Mouse (Mus musculus) CH12.LX (cell line): ENCODE measurements at regions not wholly inside any gene's neighbourhood (a gene's known extent, or its start where the extent isn't known, plus 50 kb on each side); places are given as distances from the start of the nearest gene placed in this dataset.

Experiments used
- CTCF ChIP-seq, 2 experiments: IDR thresholded peaks in 1 of 2; conservative IDR thresholded peaks in 1 of 2; 2 replicates each; pipeline ENCODE4 v1.5.1; 2011 to 2012; ENCODE audit warnings: low read depth in 2 of 2, low read length in 2 of 2, improper control_type of control experiment in 1 of 2, inconsistent platforms in 1 of 2, mild to moderate bottlenecking in 1 of 2, moderate library complexity in 1 of 2
- EP300 ChIP-seq: IDR thresholded peaks from 2 replicates; pipeline ENCODE4 v1.6.1; 2011; ENCODE audit warnings: low read length, improper control_type of control experiment
- ETS1 ChIP-seq: conservative IDR thresholded peaks from 2 replicates; pipeline ENCODE4 v1.6.1; 2012; ENCODE audit warnings: low read depth, mild to moderate bottlenecking, inconsistent platforms, low read length, improper control_type of control experiment, moderate library complexity
- GABPA ChIP-seq: IDR thresholded peaks from 2 replicates; pipeline ENCODE4 v1.6.1; 2012; ENCODE audit warnings: low read depth, low read length, improper control_type of control experiment, inconsistent platforms; ENCODE audit not compliant: insufficient replicate concordance
- MAFK ChIP-seq: IDR thresholded peaks from 2 replicates; pipeline ENCODE4 v1.6.1; 2011; ENCODE audit warnings: low read length, improper control_type of control experiment; ENCODE audit not compliant: insufficient replicate concordance
- MYC ChIP-seq: IDR thresholded peaks from 2 replicates; pipeline ENCODE4 v1.6.1; 2011; ENCODE audit warnings: low read depth, mild to moderate bottlenecking, improper control_type of control experiment, low read length
- NRF1 ChIP-seq: IDR thresholded peaks from 2 replicates; pipeline ENCODE4 v1.6.1; 2014; ENCODE audit warnings: low read depth, mild to moderate bottlenecking, inconsistent platforms, low read length, improper control_type of control experiment, moderate library complexity
- POLR2A ChIP-seq: IDR thresholded peaks from 2 replicates; pipeline ENCODE4 v1.6.1; 2011; ENCODE audit warnings: low read depth, mild to moderate bottlenecking, improper control_type of control experiment, low read length
- POLR2AphosphoS2 ChIP-seq: IDR thresholded peaks from 2 replicates; pipeline ENCODE4 v1.6.1; 2011; ENCODE audit warnings: low read depth, low read length, improper control_type of control experiment
- RCOR1 ChIP-seq: conservative IDR thresholded peaks from 2 replicates; pipeline ENCODE4 v1.6.1; 2012; ENCODE audit warnings: low read depth, mild to moderate bottlenecking, inconsistent platforms, low read length, improper control_type of control experiment
- TCF12 ChIP-seq: IDR thresholded peaks from 2 replicates; pipeline ENCODE4 v1.6.1; 2014; ENCODE audit warnings: low read depth, mild to moderate bottlenecking, inconsistent platforms, low read length, improper control_type of control experiment

GRCm38 (mm10) chr19:54259175-54259574, 215.2 kb downstream of the Adra2a start:
- TF ChIP-seq ETS1 = no peak
- TF ChIP-seq CTCF (conservative IDR thresholded peaks at IDR 0.05 in 1 of 2, IDR thresholded peaks at IDR 0.05 in 1 of 2; ENCODE audit: low read depth in 2 of 2, low read length in 2 of 2) = no peak
- TF ChIP-seq POLR2A = no peak
- no peak for TF ChIP-seq POLR2AphosphoS2
- no peak for TF ChIP-seq GABPA
- no peak for TF ChIP-seq EP300
- TF ChIP-seq RCOR1 = no peak
- no peak for TF ChIP-seq MAFK
- TF ChIP-seq MYC = no peak
- no peak for TF ChIP-seq TCF12
- TF ChIP-seq NRF1 = no peak
